Mouse (Mus musculus) gastrocnemius, postnatal 10 days (tissue): ENCODE results near the gene Slc24a5. TPM values are rescaled to one million over a fixed set of nuclear protein-coding genes. Genes with fewer than 3 reads are reported as not detected.
"Not testable (repeated sequence)": the region's sequence is repeated elsewhere in the genome, so short reads cannot be mapped to it uniquely, and the experiment has no call there.

Experiments used
- DNase-seq: peaks from one replicate; pipeline ENCODE4 v3.0.0; 2021; ENCODE audit warnings: mixed read lengths
- long read RNA-seq, 2 experiments: library from polyadenylated mRNA; stranded (forward); transcript quantifications; one replicate each; pipeline ENCODE4 v2.0.0; 2021
- total RNA-seq, 2 experiments: library from RNA; stranded (reverse); gene quantifications; 2 replicates each; pipeline ENCODE4 v1.2.3; 2021

Slc24a5 gene
- total RNA-seq = under 1 TPM; 0.29 to 0.63 TPM
- long read RNA-seq, experiment 1 = 0 reads
- long read RNA-seq, experiment 2, partial matches to known transcripts = 0 of 3 reads
- long read RNA-seq, experiment 2, other reads (novel, unspliced or antisense) = 3 of 3 reads

DNA sequence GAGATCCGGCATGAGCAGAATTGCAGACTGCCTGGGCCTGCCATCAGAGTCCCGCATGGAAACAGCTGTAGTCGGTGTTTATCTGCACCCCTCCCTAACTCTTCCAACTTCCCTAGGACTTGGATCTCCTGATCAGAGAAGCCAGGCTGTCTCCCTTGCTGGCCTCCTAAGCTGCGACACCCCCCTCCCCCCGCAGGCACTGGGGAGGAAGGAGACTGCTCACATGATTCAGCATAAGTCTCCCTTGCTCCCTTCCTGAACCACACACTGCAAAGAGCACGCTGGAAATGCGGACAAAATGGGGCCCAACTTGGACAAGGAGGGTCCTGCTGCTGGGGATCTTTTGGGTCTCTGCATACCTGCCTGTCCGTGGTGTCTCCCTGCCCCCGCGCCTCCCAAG lies at the start of gene Slc24a5:
Slc24a5 (plus strand) TSS at position 231 of the 400 bp plus-strand sequence.
- DNase-seq = no peak

DNA sequence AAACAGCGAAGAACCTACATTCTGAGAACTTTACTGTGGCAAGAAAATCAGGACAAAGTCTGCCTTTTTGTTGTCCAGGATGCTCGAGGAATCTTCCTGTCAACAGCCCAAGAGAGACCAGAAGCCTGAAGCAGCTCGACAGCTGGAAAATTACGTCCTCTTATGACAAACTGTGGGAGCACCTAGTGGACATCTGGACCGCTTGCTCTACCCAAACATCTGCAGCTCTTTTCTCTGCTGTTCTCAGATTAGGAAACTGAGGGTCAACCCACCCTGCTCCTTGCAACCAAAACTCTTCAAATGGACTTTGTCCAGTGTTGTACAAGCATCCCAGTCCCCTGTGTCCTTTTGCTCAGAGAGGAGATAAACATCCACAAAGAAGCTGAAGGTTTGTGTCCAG lies 43.5 kb upstream of the Slc24a5 start:
- no peak for DNase-seq

DNA sequence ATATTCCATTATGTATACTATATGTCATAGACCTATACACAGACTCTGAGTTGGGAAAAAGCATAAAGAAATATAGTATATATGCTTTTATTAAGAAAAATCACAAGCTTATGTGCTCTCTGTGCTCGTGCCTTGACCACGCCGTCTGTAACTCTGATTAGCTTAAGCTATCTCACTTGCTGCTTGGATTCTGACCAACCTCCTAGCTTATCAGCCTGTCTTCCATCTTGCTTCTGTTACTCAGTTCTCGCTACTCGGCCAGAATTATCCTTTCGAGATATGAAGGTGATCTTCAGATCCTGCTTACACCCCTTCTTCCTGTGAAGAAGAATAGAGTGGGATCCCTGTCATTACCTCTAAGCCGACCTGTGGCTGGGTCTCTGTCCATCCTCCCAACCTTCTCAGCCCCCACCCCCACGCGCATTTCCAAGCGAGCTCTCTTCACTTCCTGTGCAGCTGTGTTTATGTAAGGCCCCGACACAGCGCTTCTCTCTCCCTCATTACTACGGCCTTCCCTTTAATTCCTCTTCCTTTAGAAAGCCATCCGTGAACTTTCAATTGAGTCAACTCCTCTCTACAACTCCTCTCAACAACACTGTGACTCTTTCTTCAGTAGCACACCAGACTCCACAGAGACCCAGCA lies 41.4 kb upstream of the Slc24a5 start:
- no peak for DNase-seq

DNA sequence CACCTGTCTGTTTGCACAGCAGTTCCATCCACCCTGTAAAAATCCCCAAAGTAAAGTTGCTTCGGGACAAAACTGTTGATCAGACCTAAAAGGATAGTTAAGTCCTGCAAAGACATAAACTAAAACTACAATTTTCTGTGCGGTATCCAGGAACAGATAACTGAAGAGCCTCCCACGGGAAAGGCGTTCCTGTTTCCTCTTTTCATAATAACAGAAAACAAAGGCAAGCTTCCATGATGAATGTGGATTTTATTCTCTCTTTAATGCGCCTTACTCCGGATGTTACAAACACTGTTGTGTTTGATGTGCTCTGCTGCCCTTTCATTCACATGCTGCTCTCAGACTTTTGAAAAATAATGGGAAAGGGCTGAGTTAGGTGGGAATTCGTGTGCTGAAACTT lies 37.3 kb upstream of the Slc24a5 start:
- DNase-seq = no peak

DNA sequence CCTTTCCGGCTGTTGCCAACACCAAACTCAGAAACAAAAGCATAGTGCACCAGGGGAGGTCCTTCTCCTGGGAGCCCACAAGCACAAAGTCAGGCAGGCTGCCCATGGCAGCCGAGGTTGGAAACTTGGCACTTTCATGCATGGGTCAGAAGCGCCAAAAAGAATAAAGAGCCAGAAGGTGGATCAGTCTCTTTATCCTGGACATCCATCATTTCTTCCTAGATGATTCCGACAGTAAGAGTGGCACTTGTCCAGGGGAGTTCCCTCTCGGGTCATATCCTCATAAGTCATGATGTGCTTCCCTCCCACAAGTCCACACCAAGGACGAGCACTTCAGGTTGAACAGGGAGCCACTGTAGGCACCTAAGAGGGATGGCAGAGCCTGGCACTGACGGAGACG lies 36.8 kb upstream of the Slc24a5 start:
- no peak for DNase-seq

DNA sequence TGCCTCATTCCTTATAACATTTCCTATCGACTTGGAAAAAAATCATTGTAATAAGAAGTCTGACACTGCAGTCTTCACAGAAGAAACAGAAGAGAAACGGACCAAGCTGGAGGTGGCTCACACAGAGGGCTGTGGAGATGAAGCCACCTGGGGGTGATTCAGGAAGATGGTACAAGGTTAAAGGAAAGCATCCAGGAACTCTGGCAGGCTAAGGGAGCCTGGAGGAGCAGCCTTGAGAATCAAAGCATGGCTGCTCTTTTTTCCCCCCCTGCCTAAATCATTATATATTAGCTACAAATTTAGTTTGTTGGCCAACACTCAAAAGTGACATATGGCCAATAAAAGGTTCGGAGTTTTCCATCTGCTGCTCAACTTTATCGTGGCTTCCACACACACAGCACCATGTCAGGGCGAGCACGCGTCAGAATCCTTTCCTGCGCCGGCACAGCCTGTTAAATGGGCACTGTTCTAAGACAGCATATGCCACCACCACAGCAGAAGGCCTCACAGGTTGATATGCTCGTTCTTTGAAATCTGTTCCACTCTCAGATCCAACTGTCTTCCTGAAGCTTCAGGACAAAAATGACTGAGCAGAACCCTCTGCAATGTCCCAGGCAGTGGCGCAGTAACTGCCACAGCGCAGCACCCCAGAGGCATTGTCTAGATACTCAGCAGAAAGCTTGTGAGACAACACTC lies 36.2 kb upstream of the Slc24a5 start:
- DNase-seq = no peak

DNA sequence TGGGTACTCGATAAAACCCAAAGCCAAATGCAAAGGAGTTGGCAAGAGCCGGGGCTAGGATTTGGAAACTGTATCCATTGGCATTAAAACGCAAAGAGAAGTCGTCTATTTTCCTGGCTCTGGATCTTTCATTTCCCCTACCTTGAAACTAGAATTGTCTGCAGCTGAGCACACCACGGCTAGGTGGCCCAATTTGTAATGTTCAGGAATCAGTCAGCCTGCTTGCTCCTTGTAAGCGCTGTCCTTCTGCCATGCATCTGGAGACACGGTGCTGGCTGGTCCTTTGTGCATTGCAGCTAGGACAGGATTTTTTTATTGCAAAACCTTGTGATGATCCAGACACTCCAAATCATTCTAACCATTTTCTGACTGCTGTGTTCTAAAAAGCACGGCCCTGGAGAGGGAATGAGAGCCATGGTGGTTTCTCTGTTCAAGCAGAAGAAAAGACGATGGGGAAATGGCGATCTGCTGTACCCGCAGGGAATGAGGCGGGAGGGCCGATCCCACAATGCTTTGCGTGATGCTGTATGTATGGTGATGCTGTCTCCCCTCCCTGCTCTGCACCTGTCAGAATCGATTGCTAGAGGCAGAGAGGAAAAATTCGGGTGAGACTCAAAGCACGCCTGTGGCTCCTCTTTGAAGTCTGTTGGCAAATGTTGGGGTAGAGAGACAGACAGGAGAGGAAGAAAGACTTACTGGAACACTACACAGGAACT lies 35.5 kb upstream of the Slc24a5 start:
- no peak for DNase-seq

DNA sequence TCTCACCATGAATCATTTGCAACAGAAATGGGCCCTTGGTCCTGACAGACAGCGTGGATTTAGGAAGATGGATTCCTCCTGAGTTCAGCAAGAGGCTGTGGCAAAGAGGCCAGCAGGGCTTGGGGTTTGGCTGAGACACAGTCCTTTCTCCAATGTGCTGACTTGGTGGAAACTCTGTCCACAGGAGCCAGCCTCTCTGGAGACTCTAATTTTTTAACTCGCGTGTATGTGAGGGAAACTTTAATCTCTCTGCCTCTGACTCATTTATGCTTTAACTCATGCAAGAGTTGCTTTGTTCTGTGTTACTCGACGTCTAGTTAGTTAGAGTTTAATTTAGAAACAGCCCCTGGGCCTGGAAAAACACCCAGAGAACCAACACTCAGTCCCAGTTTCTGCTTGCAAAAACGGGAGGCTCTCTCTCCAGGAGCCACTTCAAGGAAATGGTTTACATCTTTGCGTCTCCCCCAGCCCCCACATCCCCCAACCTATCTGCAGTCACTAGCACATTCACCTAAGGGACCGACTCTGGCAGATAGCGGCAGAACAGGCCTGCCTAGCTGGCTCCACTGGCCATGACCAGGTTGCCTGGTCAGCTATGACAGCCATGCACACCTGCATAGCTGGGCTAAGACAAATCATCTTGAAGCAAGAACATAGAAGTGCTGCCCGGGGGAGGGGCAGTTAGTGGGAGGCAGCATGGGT lies 34.7 kb upstream of the Slc24a5 start:
- DNase-seq = no peak

DNA sequence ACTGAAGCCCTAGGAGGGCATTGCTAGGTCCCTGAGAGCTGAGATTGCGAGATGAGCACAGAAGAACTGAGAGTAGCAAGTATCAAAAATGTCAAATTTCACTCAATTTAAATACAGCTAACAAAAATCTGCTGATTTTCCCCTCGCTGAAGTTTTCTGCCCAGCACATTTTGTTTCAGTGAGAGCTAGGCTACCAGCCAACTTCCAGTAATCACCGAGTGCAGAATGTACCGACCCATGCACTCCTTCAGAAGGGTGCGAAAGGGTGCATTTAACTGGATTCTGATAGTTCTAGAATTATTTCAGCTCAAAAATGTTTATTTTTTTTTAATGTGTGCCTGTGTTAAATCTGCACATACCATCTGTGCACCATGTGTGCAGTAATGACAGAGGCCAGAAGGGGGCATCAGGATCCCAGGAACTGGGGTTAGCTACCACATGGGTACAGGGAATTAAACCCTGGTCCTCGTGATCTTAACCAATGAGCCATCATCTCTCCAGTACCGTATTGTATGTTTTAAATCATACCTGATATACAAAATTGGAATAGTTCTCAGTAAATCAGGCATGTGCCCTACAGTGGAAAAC lies 12.5 kb upstream of the Slc24a5 start:
- DNase-seq = no peak

DNA sequence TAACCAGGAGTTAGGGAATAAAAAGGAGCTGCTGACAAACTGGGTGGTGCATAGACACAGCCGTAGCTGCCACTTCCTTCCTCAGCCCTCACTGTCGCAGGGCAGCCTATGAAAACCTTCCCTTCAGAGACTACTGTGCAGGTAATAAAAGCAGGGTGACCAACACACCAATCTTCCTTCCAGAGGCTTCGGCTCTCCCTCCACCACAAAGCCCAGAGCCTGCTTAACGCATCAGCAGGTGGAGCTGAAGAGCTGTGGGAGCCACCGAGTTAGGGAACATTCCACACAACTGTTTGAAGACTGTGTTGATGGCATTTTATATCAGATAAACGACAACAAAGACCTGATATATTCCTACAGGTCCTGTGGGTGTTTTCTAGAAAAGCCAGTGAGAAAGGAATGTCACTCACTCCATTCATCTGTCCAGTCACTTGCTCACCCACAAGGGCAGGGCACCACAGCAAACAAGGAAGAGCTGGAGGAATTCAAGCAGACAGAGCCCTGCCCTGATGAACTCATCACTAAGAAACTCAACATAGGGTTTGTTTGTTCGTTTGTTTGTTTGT lies 10.6 kb upstream of the Slc24a5 start:
- no peak for DNase-seq

DNA sequence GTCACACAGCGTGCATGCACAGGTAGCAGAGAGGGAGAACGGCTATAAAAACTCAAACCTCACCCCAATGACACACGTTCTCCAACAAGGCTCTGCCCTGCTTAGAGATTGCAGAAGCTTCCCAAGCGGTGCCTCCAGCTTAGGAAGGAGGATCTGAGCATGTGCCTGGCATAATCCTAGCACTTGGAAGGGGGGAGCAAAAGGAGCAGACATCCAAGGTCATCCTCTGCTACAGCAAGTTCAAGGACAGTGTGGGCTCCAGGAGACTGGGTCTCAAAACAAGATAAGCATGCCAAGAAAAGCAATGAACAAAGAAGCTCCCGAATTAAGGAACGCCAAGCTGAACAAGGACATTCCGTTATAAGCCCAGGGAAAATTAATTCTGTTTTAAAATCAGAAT lies 6.5 kb upstream of the Slc24a5 start:
- DNase-seq = no peak

DNA sequence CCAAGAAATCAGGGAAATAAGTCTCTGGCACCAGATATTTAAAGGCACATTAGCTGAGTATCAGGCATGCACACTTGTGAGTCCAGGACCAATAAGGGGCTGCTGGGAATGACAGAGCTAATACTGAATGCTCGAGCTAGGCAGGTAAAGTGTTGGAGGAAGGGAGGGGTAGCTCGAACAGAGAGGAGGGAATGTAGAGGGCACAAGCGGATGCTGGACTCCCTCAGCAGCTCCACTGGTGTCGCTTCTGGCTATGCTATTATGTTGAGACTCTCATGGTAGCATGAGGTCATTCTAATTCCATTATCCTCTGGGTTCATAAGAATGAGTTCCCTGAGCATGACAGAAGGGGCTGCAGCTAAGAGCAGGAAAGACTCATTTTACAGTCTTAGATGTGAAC lies 5.0 kb upstream of the Slc24a5 start:
- no peak for DNase-seq

DNA sequence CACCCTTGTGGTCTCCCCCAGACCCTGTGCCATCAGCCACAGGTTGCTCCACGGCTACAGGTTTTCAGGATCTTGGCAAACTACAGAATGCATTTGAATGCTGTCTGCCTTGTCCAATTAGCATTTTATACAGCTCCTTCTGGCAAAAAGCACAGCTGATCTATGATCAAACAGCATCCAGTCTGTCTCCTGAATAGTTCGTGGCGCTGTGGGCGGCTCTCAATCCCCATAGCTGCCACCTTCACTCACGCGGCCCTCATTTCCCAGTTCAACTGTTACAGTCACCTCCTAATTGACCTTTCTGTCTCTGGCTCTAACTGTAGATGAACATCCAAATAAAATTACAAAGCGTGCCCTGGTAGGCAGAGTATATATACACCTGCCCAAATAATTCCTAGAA lies 551 bp upstream of the Slc24a5 start:
- DNase-seq = no peak

DNA sequence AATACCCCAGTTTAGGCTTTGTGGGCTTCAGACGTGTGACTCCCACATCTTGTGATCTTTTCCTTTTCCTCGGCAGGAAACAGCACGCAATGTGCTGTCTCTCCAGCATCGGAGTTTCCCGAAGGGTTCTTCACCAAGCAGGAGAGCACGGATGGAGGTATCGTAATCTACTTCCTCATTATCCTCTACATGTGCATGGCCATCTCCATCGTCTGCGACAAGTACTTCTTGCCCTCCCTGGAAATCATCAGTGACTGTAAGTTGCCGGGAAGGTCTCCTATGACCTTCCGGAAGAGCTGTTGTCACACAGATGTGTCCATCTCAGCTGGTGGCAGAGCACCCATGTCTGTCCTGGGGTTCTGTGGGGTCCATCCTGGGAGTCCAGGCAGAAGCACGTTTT lies 772 bp downstream of the Slc24a5 start:
- no peak for DNase-seq

DNA sequence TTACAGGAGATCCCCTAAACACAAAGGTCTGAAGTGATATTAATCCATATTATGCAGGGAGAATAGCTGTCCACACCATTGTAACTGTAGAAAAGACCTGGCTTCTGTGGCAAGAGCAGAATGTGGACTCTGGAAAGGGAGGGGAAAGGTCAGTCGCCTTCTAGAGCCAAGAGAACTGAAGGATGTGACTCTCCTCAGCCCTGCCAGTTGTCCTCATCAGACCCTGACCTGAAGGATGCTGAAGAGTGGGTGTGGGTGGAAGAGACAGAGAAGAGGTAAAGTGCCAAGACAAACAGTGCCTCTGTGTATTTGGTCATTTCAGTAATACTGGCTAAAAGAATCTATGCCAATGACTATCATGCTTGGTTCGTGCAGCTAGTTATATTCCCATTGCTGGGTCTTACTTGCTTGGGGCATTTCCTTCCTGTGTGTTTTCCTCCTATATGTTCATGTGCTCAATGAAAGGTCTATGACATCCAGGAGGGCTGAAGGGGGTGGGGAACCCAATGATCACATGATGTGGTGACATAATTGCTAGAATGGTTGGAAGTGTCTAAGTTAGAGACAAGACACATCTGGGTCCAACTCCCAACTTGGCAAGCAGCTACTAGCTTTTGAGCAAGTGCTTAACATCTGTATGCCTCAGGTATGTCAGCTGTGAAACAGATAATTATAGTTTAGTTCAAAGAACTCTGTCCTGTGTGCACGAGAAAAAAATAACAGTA lies 5.3 kb downstream of the Slc24a5 start:
- no peak for DNase-seq

DNA sequence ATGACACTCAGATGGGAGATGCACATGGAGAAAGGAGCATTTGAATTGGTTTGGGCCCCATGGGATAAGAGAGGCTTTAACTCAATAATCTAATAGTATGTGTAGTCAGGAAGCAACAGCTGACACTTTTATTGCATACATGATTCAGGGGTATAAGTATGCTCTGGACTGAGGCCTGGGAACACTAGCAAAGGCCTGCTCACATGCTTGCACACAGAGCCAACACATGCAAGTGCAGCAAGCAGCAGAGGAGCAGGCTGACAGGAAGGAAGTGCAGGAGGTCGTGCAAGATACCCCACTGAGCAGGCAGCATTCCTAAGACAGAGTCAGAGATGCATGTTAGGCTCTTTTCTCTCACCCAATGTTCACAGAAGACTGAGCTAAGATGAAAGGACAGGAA lies 16.0 kb downstream of the Slc24a5 start:
- DNase-seq = no peak

DNA sequence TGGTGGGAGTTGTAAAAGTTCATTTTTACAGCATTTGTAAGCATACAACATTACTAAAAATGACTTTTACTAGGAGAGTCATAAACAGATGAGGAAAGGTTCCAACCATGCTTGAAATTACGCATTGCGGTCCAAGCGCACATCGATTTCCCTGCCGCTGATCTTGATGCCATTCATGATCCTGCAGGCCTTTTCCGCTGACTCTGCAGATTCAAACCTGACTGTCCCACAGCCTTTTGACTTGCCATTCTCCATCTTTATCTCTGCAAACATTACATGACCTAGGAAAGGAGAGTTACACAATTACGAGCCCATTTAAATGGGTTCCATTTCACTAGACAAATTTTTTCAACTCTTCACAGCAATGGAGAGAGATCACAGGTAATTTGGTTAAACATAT lies 20.8 kb downstream of the Slc24a5 start:
- DNase-seq = no peak

DNA sequence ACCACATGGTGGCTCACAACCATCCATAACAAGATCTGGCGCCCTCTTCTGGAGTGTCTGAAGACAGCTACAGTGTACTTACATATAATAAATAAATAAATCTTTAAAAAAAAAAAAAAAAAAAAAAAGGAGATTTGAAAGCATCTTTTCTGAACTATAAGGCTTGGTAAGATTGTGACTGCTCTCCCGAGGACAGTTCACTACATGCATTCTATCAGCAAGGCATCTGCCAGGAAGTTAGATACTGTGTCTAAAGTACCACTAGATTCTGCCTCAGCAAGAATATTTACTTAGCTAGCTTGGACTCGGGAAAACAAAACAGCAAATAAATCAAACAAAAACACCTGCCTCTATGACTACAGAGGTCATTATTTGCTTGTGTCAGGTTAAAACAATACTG lies 24.2 kb downstream of the Slc24a5 start:
- DNase-seq = not testable (repeated sequence)

DNA sequence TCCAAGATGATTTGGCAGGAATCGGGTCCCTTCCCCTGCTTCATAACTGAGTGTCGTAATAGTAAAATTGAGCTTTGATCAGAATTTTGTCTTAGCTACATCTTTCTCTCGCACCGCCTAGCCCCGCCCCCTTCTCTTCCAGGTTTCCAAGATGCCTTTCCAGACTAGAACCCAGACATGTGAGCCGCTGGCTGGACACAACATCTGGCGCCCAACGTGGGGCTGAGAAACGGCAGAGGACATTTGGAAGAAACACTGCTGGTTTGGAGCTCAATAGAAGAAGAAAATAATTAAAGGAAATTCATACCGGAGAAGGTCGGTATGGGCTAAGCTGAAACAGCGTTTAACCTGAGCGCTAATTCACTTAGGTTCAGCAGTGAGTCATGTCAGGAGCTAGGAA lies 36.6 kb downstream of the Slc24a5 start:
- DNase-seq = not testable (repeated sequence)

DNA sequence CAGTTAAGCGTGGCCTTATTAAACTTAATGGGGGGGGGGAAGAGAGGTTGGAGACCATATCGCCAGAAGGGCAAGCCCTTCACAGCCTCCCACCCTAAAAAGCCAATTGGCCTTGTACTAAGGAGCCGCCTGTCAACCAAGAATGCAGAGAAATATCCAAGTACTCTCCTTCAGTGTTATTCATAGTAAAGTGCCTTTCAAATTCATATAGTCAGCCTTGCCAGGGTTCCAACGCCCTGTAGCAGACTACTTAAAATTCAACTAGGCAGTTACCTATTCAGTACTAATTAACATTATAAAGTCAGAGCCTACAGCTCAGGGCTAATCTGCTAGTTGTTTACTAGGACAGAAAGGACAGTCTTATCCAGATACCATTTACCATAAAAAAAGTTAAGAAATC lies 38.6 kb downstream of the Slc24a5 start:
- not testable (repeated sequence) for DNase-seq

DNA sequence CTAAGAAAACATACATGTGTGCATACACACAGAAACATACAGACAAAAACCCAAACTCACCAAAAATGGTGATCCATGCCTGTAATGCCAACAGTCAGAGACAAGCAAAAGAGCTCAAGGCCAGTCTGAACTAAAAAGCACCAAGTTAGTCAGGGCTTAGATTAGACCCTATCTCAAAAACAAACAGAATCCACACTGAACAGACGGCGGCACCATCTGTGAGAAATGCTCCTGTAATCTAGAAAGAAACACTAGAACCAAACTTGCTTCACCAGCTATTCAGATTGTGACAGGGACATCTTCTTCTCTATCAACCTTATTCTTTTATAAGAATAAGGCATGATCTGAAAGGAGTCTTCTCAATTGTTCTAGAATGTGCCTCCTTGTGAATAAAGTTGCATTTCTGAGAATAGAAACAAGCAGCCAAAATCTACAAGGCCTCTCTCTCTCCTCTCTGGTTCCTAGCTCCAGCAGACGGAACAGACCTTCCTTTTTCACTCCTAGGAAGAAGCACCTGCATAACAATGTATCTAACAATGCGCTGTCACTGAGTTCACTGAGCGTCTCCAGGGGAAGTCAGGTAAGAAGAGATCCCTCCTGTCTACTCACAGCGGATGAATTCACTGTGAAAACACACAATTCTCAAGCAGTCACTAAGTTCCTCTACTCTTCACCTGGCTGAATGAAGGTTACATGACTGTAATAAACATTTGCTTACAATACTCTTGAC lies 51.6 kb downstream of the Slc24a5 start:
- no peak for DNase-seq
